Mouse (Mus musculus): ENCODE results near the gene Nacc1.

- no peak for TF ChIP-seq CTCF (IDR thresholded peaks at IDR 0.05; ENCODE audit: control insufficient read depth, insufficient read depth, insufficient read length)
- no peak for TF ChIP-seq MAX (IDR thresholded peaks at IDR 0.05)
- TF ChIP-seq MYOG (IDR thresholded peaks at IDR 0.05; ENCODE audit: control insufficient read depth, extremely low read depth, insufficient read length): no peak
- no peak for TF ChIP-seq CEBPB (IDR thresholded peaks at IDR 0.05; ENCODE audit: low read depth)
- TF ChIP-seq USF1 (IDR thresholded peaks at IDR 0.05; ENCODE audit: low read depth): no peak
- TF ChIP-seq MYOD1 (IDR thresholded peaks at IDR 0.05; ENCODE audit: control insufficient read depth, insufficient read length, low read depth): no peak
Observed at GRCm38 (mm10) chr8:84725941-84726259, 38.2 kb upstream of the Nacc1 start.
